22 mouse cellular contexts compared by ENCODE assay signal in the genomic region with DNA sequence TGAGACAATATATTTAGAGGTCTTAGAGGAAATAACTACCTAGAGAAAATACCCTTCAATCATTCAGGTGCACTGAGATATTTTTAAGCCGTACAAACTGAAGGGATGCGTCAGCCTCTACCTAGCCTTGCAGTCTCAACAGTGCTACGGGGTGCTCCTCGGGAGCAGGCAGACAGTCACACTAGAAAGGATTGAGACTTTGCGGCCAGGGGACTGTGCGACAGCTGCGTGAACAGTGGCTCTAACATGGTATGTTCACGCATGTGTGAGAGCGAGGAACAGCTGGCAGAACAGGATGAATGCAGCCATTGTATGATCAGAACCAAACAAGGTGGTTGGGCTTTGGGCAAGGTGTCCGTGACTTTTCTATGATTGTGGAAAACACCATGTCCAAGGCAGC.
"Had no signal": no experiment of that assay in that cellular context is flagged by ENCODE, and none has a peak within 500 bp of the region (broad histone marks: within the 10 kb centered on the region; RNA-seq: fewer than 3 reads in every experiment).

No protein-coding gene starts in this region.

- H3K27ac ChIP-seq: kidney, embryonic 15.5 days; left cerebral cortex, adult 2 months; limb, embryonic 15.5 days; liver, embryonic 14.5 days; midbrain, embryonic 10.5 days; midbrain, embryonic 13.5 days; neural tube, embryonic 13.5 days had no signal

- H3K9ac ChIP-seq: kidney, embryonic 15.5 days; limb, embryonic 15.5 days; liver, embryonic 14.5 days; liver, postnatal 0 days; lung, embryonic 14.5 days; midbrain, embryonic 13.5 days; neural tube, embryonic 13.5 days had no signal

- H3K4me1 ChIP-seq: kidney, embryonic 15.5 days; midbrain, embryonic 10.5 days; midbrain, embryonic 13.5 days; neural tube, embryonic 13.5 days had no signal

- H3K27me3 ChIP-seq: kidney, embryonic 15.5 days; limb, embryonic 15.5 days; midbrain, embryonic 13.5 days; neural tube, embryonic 13.5 days had no signal

- H3K9me3 ChIP-seq: kidney, embryonic 15.5 days; limb, embryonic 15.5 days; midbrain, embryonic 10.5 days; midbrain, embryonic 13.5 days; neural tube, embryonic 13.5 days had no signal

- H3K4me2 ChIP-seq: kidney, embryonic 15.5 days; limb, embryonic 15.5 days; liver, embryonic 11.5 days; lung, embryonic 14.5 days; midbrain, embryonic 13.5 days; neural tube, embryonic 13.5 days had no signal

- DNase-seq: kidney, adult 11 months; kidney, adult 8-10 months; kidney, postnatal 10 days; kidney, postnatal 36 days; layer of hippocampus, postnatal 36 days; liver, postnatal 0 days; lung, embryonic 14.5 days; lung, postnatal 36 days; right cerebral cortex, postnatal 14 days; right cerebral cortex, postnatal 4 days; thymus, postnatal 25 days had no signal

- ATAC-seq: liver, postnatal 0 days; lung, postnatal 0 days; midbrain, embryonic 13.5 days; midbrain, embryonic 16.5 days had no signal

- H3K4me3 ChIP-seq: kidney, embryonic 15.5 days; left cerebral cortex, adult 2 months; limb, embryonic 15.5 days; midbrain, embryonic 10.5 days; midbrain, embryonic 13.5 days; myocyte; neural tube, embryonic 13.5 days had no signal
